27 mouse cellular contexts compared by ENCODE assay signal in genomic region chr16:92548651-92549050, GRCm38 (mm10).
DNase-seq lines count a peak whose midpoint lies in the region.
"Had no signal": no experiment of that assay in that cellular context is flagged by ENCODE, and none has a peak within 500 bp of the region (broad histone marks: within the 10 kb centered on the region; RNA-seq: fewer than 3 reads in every experiment).

No protein-coding gene starts in this region.

- no peaks in the 10 kb centered on the region for H3K27me3 ChIP-seq in forebrain, embryonic 10.5 days (ENCODE audit: poor library complexity, severe bottlenecking)
- H3K27me3 ChIP-seq: embryonic facial prominence, embryonic 13.5 days; midbrain, embryonic 15.5 days; neural tube, embryonic 15.5 days; Patski had no signal

- H3K4me1 ChIP-seq in forebrain, embryonic 10.5 days = peaks cover 10% of the 10 kb centered on the region; the same call in 1 of the 2 replicates
- H3K4me1 ChIP-seq: liver, embryonic 12.5 days; midbrain, embryonic 10.5 days; midbrain, embryonic 15.5 days; neural tube, embryonic 15.5 days had no signal

- H3K27ac ChIP-seq in forebrain, embryonic 10.5 days = no peak overlapping the region
- H3K27ac ChIP-seq: embryonic facial prominence, embryonic 13.5 days; heart, embryonic 13.5 days; hindbrain, embryonic 14.5 days; liver, embryonic 12.5 days; midbrain, embryonic 10.5 days; midbrain, embryonic 15.5 days; neural tube, embryonic 15.5 days had no signal

- DNase-seq in gastrocnemius, postnatal 25 days = peak; percentile 33
- no peak for DNase-seq in gastrocnemius, postnatal 10 days
- peak; percentile 74 for DNase-seq in kidney, adult 9 months
- DNase-seq in kidney, postnatal 10 days = no peak
- peak; percentile 53 for DNase-seq in lung, postnatal 10 days
- DNase-seq in skeletal muscle tissue, adult 2 months (ENCODE audit: low read depth, low spot score) = peak; percentile 39
- no peak for DNase-seq in thymus, postnatal 10 days (ENCODE audit: low spot score in 2 of 2)
- DNase-seq in forebrain, embryonic 10.5 days (ENCODE audit: extremely low spot score, low spot score) = no peak
- DNase-seq: adrenal gland, postnatal 14 days; cerebellum, adult 11-12 months; cerebellum, adult 9-11 months; embryo, embryonic 11 days; heart, postnatal 10 days; left cerebral cortex, postnatal 4 days; liver, postnatal 0 days; retina, postnatal 1 day; right cerebral cortex, postnatal 14 days; spleen, adult 18-20 months; thymus, postnatal 25 days had no signal

- H3K9me3 ChIP-seq in forebrain, embryonic 10.5 days = no peaks in the 10 kb centered on the region
- H3K9me3 ChIP-seq: embryonic facial prominence, embryonic 13.5 days; heart, embryonic 13.5 days; liver, embryonic 12.5 days; midbrain, embryonic 10.5 days; midbrain, embryonic 15.5 days; neural tube, embryonic 15.5 days had no signal

- H3K36me3 ChIP-seq in forebrain, embryonic 10.5 days (replicated peaks) = no peaks in the 10 kb centered on the region
- H3K36me3 ChIP-seq: embryonic facial prominence, embryonic 13.5 days; heart, embryonic 13.5 days; liver, embryonic 12.5 days; midbrain, embryonic 10.5 days; midbrain, embryonic 15.5 days; neural tube, embryonic 15.5 days had no signal

- no peak overlapping the region for H3K4me3 ChIP-seq in forebrain, embryonic 10.5 days
- H3K4me3 ChIP-seq: embryonic facial prominence, embryonic 13.5 days; heart, embryonic 13.5 days; liver, embryonic 12.5 days; midbrain, embryonic 10.5 days; midbrain, embryonic 15.5 days; neural tube, embryonic 15.5 days had no signal

- WGBS in forebrain, embryonic 10.5 days = 92% methylated on average over 9 of the region's 9 CpGs

Comparison
In these comparisons a context has a peak if more than half of its experiments do, and no peak if none do; other contexts are left out.
1. DNase-seq: peak in gastrocnemius, postnatal 25 days (single experiment), kidney, adult 9 months (single experiment), lung, postnatal 10 days (single experiment) and skeletal muscle tissue, adult 2 months (single experiment); none in gastrocnemius, postnatal 10 days (single experiment), kidney, postnatal 10 days (single experiment), thymus, postnatal 10 days (0 of 2) and forebrain, embryonic 10.5 days (single experiment).